Mouse (Mus musculus): ENCODE results near the gene Ankrd11.

- TF ChIP-seq CTCF (IDR thresholded peaks at IDR 0.05; ENCODE audit: low read depth, low read length) (no peak), POLR2A (IDR thresholded peaks at IDR 0.05; ENCODE audit: borderline replicate concordance, low read depth, low read length) (no peak)
These were observed 158.4 kb downstream of the Ankrd11 start for GRCm38 (mm10) chr8:122883671-122884070.
